Mouse (Mus musculus) hindbrain, embryonic 12.5 days (tissue): Measurements from ENCODE around the gene 2610507B11Rik. TPM values are rescaled to one million over a fixed set of nuclear protein-coding genes. Genes with fewer than 3 reads are reported as not detected.
A peak's percentile ranks its signal among the peaks of the same experiment; 100 is the strongest.

ENCODE experiments used
- ATAC-seq: fragments of 200-750 bp; cut with Nextera tagmentation; 2 replicates; pipeline ENCODE4 v1.8.0; 2017; ENCODE audit warnings: moderate TSS enrichment; ENCODE audit not compliant: low FRiP score
- H3K27ac ChIP-seq: fragments of 300-500 bp; sonication (generic); 2 replicates; pipeline ENCODE4 v1.5.1; 2016; ENCODE audit warnings: mild to moderate bottlenecking
- H3K27me3 ChIP-seq: fragments of 300-500 bp; sonication (generic); 2 replicates; pipeline ENCODE4 v1.6.1; 2016; ENCODE audit warnings: mild to moderate bottlenecking
- H3K36me3 ChIP-seq: fragments of 300-500 bp; sonication (generic); 2 replicates; pipeline ENCODE4 v1.6.1; 2016; ENCODE audit warnings: mild to moderate bottlenecking
- H3K4me1 ChIP-seq: fragments of 300-500 bp; sonication (generic); 2 replicates; pipeline ENCODE4 v1.6.1; 2016
- H3K4me2 ChIP-seq: fragments of 300-500 bp; sonication (generic); replicated peaks from 2 replicates; pipeline ENCODE4 v1.6.1; 2016; ENCODE audit warnings: mild to moderate bottlenecking
- H3K4me3 ChIP-seq: fragments of 300-500 bp; sonication (generic); 2 replicates; pipeline ENCODE4 v1.5.1; 2016; ENCODE audit warnings: mild to moderate bottlenecking
- H3K9ac ChIP-seq: fragments of 300-500 bp; sonication (generic); 2 replicates; pipeline ENCODE4 v1.6.1; 2016; ENCODE audit warnings: mild to moderate bottlenecking, moderate library complexity
- H3K9me3 ChIP-seq: fragments of 300-500 bp; sonication (generic); replicated peaks from 2 replicates; pipeline ENCODE4 v1.6.1; 2016; ENCODE audit warnings: mild to moderate bottlenecking
- WGBS: fragments of 180-500 bp; shearing (Covaris S2); methylation state at CpG from one replicate; pipeline ENCODE4 v1.1.7; 2016; 5-methylcytosine and 5-hydroxymethylcytosine counted together
- polyA plus RNA-seq: library from polyadenylated mRNA; unstranded; fragments of >200 nt; fragmentation: Nextera tagmentation; extraction: Ambion mirVana; gene quantifications from 2 replicates; pipeline ENCODE4 v1.2.1, GENCODE M21; 2016

The 2610507B11Rik gene
- polyA plus RNA-seq, 1 experiment from 2014 or later, result 80.4 TPM

DNA sequence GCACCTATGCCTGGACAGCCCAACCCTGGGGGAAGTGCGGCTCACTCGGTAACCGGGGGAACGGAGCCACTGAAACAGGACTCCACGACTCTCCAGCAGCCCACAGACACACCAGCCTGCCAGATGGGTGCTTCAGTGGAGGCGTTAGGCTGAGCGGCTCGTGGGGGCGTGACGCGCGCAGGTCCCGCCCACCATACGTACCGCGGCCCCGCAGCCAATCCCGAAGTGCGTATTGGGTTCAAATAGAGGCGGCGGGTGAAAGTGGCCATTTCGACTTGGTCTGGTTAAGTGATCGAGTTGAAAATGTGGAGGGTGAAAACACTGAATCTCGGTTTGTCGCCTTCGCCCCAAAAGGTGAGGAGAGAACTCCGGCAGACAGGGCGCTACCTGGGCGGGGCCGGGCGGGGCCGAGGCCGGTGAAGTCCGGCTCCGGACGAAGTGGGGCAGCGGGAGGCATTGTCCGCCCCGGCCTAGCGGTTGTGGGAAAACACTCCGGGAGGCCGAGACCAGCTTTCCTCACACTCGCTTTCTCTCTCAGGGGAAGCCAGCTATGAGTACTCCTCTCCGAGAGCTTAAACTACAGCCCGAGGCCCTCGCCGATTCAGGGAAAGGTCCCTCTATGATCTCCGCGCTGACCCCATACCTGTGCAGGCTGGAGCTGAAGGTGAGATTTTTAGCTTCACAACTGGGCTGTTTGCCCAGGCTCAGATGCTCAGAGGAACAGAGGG is 40.0 kb downstream of the 2610507B11Rik start, which contains the start of gene Spag5:
Spag5 (plus strand) TSS at position 173 of the 728 bp plus-strand sequence.
- Histone ChIP-seq H3K4me3 (peak within 1 kb of the TSS; percentile 73), H3K27ac (no peak within 1 kb of the TSS; the same call in 1 of the 2 replicates), H3K36me3 (peaks cover 18% of the 10 kb centered on the region), H3K9me3 (no peaks in the 10 kb centered on the region), H3K4me1 (peaks cover 8% of the 10 kb centered on the region), H3K27me3 (no peaks in the 10 kb centered on the region), H3K4me2 (peak within 1 kb of the TSS; percentile 93), H3K9ac (peak within 1 kb of the TSS; percentile 66)
- peak; percentile 100 for ATAC-seq
- WGBS, result under 1% methylated on average over 49 of the region's 49 CpGs

DNA sequence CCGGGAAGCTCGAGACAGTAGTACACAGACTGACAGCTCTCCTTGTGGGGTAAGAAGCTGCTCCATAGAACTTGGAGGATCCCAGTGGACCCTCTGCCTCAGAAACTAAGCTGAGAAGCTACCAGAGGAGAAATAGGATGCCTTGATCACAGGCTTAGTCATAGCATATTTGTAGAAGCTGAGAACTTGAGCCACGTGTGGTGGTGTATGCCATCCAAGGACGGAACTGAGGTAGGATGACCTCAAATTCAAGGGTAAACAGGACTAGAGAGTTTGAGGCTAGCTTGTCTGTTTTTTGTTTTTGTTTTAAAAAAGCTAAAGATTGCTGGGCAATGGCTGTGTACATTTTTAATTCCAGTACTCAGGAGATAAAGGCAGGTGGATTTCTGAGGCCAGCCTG is 43.7 kb downstream of the 2610507B11Rik start:
- H3K36me3 ChIP-seq, result peaks cover 29% of the 10 kb centered on the region
- H3K27ac ChIP-seq, result no peak overlapping the region
- no peak overlapping the region for H3K4me2 ChIP-seq
- peaks cover 8% of the 10 kb centered on the region for H3K4me1 ChIP-seq
- WGBS, result 90% methylated on average over 4 of the region's 4 CpGs
- no peak for ATAC-seq
- no peak overlapping the region for H3K4me3 ChIP-seq
- H3K9me3 ChIP-seq, result no peaks in the 10 kb centered on the region
- H3K9ac ChIP-seq, result no peak overlapping the region
- H3K27me3 ChIP-seq, result no peaks in the 10 kb centered on the region

DNA sequence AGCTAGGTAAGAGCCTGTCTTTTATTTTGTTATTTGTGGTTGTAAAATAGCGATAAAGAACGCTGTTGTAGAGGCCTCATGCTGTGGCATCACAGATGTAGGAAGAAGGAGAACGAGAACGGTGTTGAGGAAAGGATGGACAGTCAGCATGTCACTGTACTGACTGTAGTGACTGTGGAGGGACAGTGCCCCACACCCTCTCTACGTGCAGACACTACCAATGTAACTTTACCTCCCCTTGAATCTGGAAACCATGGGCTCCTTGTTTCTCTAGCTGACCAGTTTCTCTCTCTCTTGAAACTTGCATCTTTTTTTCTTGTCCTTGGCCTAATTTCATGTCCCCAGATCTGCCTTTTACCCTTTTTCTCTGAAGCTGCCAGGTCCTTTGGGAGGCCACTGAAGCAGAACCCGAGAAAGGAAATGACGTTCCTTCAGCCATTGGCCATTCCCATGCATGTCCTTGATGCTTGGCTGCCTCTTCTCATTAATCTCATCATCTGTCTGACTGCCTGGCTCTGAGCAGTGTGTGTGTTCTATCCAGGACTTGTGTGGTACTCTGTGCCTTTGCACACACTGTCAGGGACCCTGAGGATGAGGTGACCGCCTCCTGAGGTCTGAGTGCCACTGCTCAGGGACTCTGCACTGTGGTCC is 49.4 kb downstream of the 2610507B11Rik start:
- H3K9me3 ChIP-seq, result no peaks in the 10 kb centered on the region
- H3K4me2 ChIP-seq, result no peak overlapping the region
- 85% methylated on average over 8 of the region's 8 CpGs for WGBS
- no peak overlapping the region for H3K27ac ChIP-seq
- peaks cover 4% of the 10 kb centered on the region for H3K4me1 ChIP-seq
- no peaks in the 10 kb centered on the region for H3K27me3 ChIP-seq
- H3K4me3 ChIP-seq, result no peak overlapping the region
- H3K36me3 ChIP-seq, result peaks cover 54% of the 10 kb centered on the region
- ATAC-seq, result no peak
- H3K9ac ChIP-seq, result no peak overlapping the region

DNA sequence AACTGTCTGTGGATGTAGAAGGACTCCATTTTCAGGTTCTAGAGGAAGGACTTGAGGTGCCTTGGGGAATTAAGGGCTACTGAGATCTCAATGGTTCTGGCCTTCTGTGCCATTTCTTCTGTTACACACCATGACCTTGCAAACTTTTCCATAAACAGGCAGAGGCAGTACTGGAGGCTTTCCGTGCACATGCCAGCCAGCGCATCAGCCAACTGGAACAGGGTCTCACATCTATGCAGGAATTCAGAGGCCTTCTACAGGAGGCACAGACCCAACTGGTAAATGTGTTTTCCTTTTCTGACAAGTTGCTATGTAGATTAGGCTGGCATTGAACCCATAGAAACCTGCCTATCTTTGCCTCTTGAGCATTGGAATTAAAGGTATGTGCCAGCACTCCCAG is 52.1 kb downstream of the 2610507B11Rik start:
- no peak overlapping the region for H3K4me2 ChIP-seq
- no peak overlapping the region for H3K9ac ChIP-seq
- no peaks in the 10 kb centered on the region for H3K9me3 ChIP-seq
- no peak overlapping the region for H3K4me3 ChIP-seq
- 96% methylated on average over 2 of the region's 2 CpGs for WGBS
- no peaks in the 10 kb centered on the region for H3K27me3 ChIP-seq
- H3K36me3 ChIP-seq, result peaks cover 73% of the 10 kb centered on the region
- peaks cover 4% of the 10 kb centered on the region for H3K4me1 ChIP-seq
- no peak for ATAC-seq
- H3K27ac ChIP-seq, result no peak overlapping the region

DNA sequence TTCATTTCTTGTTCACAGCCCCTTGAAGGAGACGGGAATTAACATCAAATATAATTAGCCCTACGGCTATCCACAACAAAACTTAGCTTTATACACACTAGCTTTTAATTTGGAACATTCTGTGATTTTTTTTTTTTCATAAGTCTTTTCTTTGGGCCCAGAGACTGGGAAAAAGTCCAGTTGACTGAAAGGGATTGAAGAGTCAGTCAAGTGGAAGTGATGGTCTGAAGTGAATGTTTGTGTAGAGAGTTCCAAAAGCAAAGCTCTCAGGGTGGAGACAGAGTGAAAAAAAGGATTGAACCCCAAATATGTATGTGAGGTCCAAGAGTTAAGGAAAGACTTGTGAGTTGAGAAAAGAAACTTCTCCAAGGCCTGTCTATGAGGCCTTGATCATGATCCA is 56.9 kb downstream of the 2610507B11Rik start:
- H3K27ac ChIP-seq, result no peak overlapping the region
- H3K9ac ChIP-seq, result no peak overlapping the region
- no peak for ATAC-seq
- H3K27me3 ChIP-seq, result no peaks in the 10 kb centered on the region
- H3K4me1 ChIP-seq, result peaks cover 9% of the 10 kb centered on the region
- H3K9me3 ChIP-seq, result no peaks in the 10 kb centered on the region
- no peak overlapping the region for H3K4me2 ChIP-seq
- WGBS, result 92% methylated on average over 2 of the region's 2 CpGs
- H3K4me3 ChIP-seq, result no peak overlapping the region
- H3K36me3 ChIP-seq, result peaks cover 78% of the 10 kb centered on the region

DNA sequence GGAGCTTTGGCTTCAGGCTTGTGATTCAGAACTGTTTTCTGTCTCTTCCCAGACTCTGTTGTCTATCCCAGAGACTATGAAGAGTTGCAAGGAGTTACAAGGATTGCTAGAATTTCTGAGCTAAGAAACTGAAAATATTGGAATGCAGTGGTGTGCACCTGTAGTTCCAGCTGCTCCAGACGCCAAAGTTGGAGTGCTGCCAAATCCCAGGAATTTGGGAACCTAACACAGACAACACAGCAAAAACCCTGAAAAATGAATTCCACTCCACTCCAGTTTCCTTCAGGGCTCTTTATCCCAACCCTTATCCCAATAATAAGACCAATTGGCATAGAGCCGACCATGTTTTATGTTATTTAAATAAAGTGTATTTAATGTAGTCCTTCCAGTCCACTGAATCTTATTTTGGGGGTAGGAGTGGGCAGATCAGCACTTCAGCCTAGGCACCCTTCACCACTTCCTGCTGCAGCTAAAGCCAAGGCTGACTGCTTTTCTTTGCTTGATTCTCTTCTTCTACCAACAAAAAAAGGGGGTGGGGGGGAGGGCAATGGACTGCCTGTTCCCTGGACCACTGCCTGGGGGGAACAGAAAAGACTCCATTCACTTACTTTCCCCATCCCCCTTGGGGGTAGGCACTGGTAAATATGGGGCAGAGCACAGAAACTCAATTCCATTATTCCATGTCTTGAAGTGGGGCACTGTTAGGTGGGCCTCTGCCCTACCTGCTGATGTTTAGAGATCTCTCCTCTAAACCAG is 60.7 kb downstream of the 2610507B11Rik start:
- ATAC-seq, result 0 out of 2 replicates have a peak, but pooled peaks have one; percentile 16
- peak overlapping the region; percentile 37 for H3K4me2 ChIP-seq
- H3K27me3 ChIP-seq, result no peaks in the 10 kb centered on the region
- H3K9ac ChIP-seq, result no peak overlapping the region
- H3K4me1 ChIP-seq, result peaks cover 9% of the 10 kb centered on the region
- no peaks in the 10 kb centered on the region for H3K9me3 ChIP-seq
- peaks cover 47% of the 10 kb centered on the region for H3K36me3 ChIP-seq
- peak overlapping the region; percentile 57; the same call in 1 of the 2 replicates for H3K27ac ChIP-seq
- no peak overlapping the region for H3K4me3 ChIP-seq
- WGBS, result 63% methylated on average over 2 of the region's 2 CpGs

DNA sequence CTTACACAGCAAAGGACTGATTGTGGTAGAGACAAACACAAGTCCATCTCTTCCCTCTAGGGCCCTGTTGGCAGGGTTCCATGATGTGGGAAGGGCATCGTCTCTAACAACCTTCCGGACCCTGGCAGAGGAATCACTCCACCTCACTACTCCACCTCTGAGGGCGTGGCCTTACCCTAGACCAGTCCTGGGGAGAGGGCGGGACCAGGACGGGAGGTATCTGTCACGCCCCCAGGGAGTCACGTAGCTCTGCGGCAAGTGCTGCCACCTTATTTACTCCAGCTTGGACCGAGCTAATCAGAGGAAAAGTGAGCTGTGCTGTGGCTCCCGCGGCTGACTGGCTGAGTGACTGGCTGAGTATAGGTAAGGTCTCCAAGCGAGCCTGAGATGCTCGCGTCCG is 61.3 kb downstream of the 2610507B11Rik start, which contains the start of gene Aldoc:
Aldoc (plus strand) TSS at position 109 of the 400 bp plus-strand sequence.
- H3K4me2 ChIP-seq, result peak within 1 kb of the TSS; percentile 37
- 8% methylated on average over 15 of the region's 15 CpGs for WGBS
- H3K4me1 ChIP-seq, result peaks cover 9% of the 10 kb centered on the region
- ATAC-seq, result peak; percentile 68
- peak within 1 kb of the TSS; percentile 17; the same call in 1 of the 2 replicates for H3K4me3 ChIP-seq
- H3K9ac ChIP-seq, result no peak within 1 kb of the TSS
- H3K9me3 ChIP-seq, result no peaks in the 10 kb centered on the region
- no peaks in the 10 kb centered on the region for H3K27me3 ChIP-seq
- peak within 1 kb of the TSS; percentile 57 for H3K27ac ChIP-seq
- H3K36me3 ChIP-seq, result peaks cover 42% of the 10 kb centered on the region

DNA sequence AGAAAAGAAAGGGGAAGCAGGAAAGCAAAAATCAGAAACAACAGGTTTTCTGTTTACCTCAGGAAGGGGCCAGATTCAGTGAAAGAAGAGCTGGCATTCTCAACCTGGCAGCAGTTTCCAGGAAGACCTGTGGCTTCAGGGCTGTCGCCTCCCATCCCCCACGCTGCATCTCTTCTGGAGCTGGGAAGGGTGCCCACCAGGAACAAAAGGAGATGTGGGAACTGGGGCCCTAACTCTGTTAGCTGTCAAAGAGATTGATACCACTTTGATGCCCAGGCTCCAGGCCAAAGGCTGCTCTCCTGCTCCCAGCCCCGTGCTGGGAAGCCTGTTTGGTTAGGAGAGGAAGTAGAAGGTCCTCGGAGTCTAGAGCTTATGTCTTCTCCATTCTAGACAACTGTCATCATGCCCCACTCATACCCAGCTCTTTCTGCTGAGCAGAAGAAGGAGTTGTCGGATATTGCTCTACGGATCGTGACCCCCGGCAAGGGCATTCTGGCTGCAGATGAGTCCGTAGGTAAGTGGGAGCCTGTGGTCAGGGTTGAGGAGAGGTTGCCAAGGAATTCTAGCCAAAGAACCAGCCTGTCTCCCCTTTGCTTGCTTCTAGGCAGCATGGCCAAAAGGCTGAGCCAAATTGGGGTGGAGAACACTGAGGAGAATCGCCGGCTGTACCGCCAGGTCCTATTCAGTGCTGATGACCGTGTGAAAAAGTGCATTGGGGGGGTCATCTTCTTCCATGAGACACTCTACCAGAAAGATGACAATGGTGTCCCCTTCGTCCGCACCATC is 62.6 kb downstream of the 2610507B11Rik start:
- WGBS, result 84% methylated on average over 15 of the region's 15 CpGs
- Histone ChIP-seq H3K4me2 (0 out of 2 replicates have a peak overlapping the region, but pooled peaks have one; percentile 4), H3K4me3 (no peak overlapping the region), H3K27ac (no peak overlapping the region), H3K4me1 (peaks cover 14% of the 10 kb centered on the region), H3K9ac (no peak overlapping the region), H3K36me3 (peaks cover 29% of the 10 kb centered on the region), H3K27me3 (no peaks in the 10 kb centered on the region), H3K9me3 (no peaks in the 10 kb centered on the region)
- no peak for ATAC-seq

DNA sequence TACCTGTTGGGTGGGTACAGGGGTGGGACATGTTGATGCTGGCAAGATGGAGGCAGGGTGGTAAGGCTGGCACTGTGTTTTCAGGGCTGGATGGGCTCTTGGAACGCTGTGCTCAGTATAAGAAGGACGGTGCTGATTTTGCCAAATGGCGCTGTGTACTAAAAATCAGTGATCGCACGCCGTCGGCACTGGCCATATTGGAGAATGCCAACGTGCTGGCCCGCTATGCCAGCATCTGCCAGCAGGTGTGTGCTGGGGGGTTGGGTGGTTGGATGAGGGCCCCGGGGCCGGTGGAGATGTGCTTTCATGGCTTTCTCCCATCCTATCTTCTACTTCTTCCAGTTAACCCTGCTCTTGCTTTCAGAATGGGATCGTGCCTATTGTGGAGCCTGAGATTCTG is 63.4 kb downstream of the 2610507B11Rik start:
- Histone ChIP-seq H3K9me3 (no peaks in the 10 kb centered on the region), H3K4me1 (peaks cover 20% of the 10 kb centered on the region), H3K9ac (no peak overlapping the region), H3K4me2 (0 out of 2 replicates have a peak overlapping the region, but pooled peaks have one; percentile 4), H3K27ac (no peak overlapping the region), H3K4me3 (no peak overlapping the region), H3K27me3 (no peaks in the 10 kb centered on the region), H3K36me3 (peaks cover 23% of the 10 kb centered on the region)
- ATAC-seq, result no peak
- WGBS, result 96% methylated on average over 12 of the region's 12 CpGs

DNA sequence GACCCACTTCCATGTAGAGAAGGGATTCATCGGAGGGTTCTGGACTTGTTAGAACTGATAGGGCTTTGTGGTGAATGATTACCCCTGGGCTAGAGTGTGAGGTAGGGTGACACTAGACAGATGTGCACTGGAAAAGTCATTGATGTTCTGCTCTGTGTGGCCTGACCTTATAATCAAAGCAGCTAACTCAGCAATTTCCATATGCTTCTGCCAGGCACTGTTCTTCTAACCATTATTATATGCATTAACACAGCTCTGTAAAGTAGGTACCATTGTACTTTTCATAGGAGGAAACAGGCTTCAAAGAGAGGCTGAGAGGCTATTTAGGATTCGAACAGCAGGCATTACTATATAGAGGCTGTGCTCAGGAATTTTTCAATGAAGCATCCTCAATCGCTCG is 65.7 kb downstream of the 2610507B11Rik start:
- H3K4me3 ChIP-seq, result no peak overlapping the region
- 89% methylated on average over 4 of the region's 4 CpGs for WGBS
- no peak overlapping the region for H3K27ac ChIP-seq
- no peak overlapping the region for H3K4me2 ChIP-seq
- no peak overlapping the region for H3K9ac ChIP-seq
- peaks cover 20% of the 10 kb centered on the region for H3K4me1 ChIP-seq
- no peak for ATAC-seq
- H3K27me3 ChIP-seq, result no peaks in the 10 kb centered on the region
- peaks cover 7% of the 10 kb centered on the region for H3K36me3 ChIP-seq
- no peaks in the 10 kb centered on the region for H3K9me3 ChIP-seq

DNA sequence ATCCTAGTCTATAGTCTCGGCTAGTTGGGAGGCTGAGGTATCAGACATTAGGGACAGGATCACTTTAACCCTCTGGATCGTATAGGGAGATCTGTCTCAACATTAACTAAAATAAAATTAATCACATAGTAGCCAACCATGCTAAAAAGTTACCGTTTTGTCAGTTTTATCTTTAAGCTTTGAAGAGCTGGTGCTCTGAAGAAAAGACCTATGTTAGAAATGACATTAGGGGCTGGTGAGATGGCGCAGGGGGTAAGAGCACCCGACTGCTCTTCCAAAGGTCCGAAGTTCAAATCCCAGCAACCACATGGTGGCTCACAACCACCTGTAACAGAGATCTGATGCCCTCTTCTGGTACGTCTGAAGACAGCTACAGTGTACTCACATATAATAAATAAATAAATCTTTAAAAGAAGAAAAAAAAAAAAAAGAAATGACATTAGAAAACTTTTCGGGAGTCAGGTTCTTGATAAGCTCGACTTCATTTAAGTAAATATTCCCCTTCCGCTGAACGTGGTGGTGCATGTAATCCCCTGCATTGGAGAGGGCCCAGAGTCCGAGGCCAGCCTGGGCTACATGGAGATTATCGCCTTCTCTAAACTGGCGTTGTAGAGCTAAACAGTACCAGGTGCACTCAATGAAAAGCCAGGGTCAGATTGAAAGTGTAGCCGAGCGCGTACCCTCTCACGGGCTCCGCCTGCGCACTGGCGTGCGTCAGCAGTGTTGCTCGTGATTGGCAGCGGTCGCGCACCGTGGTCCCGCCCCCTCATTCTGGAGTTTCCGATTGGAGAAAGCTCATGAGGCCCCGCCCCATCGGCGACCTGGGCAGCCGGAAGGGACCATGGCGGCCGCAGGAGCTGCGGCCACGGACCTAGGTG is 66.3 kb downstream of the 2610507B11Rik start, which contains the start of gene Pigs:
Pigs (plus strand) TSS at position 782 of the 878 bp plus-strand sequence.
- peak within 1 kb of the TSS; percentile 95 for H3K4me2 ChIP-seq
- H3K9ac ChIP-seq, result peak within 1 kb of the TSS; percentile 84
- ATAC-seq, result peak; percentile 93
- H3K9me3 ChIP-seq, result no peaks in the 10 kb centered on the region
- H3K4me3 ChIP-seq, result peak within 1 kb of the TSS; percentile 92
- 13% methylated on average over 36 of the region's 37 CpGs for WGBS
- peaks cover 8% of the 10 kb centered on the region for H3K36me3 ChIP-seq
- no peaks in the 10 kb centered on the region for H3K27me3 ChIP-seq
- 0 out of 2 replicates have a peak within 1 kb of the TSS, but pooled peaks have one; percentile 17 for H3K27ac ChIP-seq
- H3K4me1 ChIP-seq, result peaks cover 14% of the 10 kb centered on the region
